Mouse (Mus musculus) olfactory bulb, adult 2 months (tissue): ENCODE measurements at regions not wholly inside any gene's neighbourhood (a gene's known extent, or its start where the extent isn't known, plus 50 kb on each side); places are given as distances from the start of the nearest gene placed in this dataset.
"Not testable (repeated sequence)": the region's sequence is repeated elsewhere in the genome, so short reads cannot be mapped to it uniquely, and the experiment has no call there.

Experiments
- CTCF ChIP-seq: fragments of 200-500 bp; IDR thresholded peaks from 2 replicates; pipeline ENCODE4 v1.5.1; 2012; ENCODE audit warnings: low read depth, mild to moderate bottlenecking, low read length, moderate library complexity; ENCODE audit not compliant: insufficient read depth
- POLR2A ChIP-seq: fragments of 200-500 bp; IDR thresholded peaks from 2 replicates; pipeline ENCODE4 v1.6.1; 2012; ENCODE audit warnings: mild to moderate bottlenecking, low read depth, low read length, moderate library complexity; ENCODE audit not compliant: insufficient read depth

DNA sequence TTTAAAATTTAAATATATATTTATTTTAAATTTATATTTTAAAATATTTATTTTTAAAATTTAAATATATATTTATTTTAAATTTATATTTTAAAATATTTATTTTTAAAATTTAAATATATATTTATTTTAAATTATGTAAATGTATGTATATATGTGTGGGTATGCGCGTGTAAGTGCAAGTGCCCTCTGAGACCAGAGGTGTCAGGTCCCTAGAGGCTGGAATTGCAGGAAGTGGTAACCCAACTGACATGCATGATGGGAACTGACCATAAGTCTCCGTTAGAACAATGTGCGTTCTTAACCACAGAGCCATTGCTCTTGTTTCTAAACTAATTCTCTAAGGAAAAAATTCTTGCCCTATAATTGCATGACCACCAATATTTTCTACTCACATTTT, 420.7 kb downstream of the Lmo7 start:
- not testable (repeated sequence) for TF ChIP-seq POLR2A, CTCF
